Mouse (Mus musculus): Measurements from ENCODE around the gene Nadk.

GRCm38 (mm10) chr4:155582279-155582905 is 20.2 kb downstream of the Nadk start:
- TF ChIP-seq CTCF (IDR thresholded peaks at IDR 0.05; ENCODE audit: borderline replicate concordance, insufficient read depth, low read length) (no peak), POLR2A (IDR thresholded peaks at IDR 0.05; ENCODE audit: low read depth, low read length) (no peak)
